Mouse (Mus musculus): ENCODE measurements at regions not wholly inside any gene's neighbourhood (a gene's known extent, or its start where the extent isn't known, plus 50 kb on each side); places are given as distances from the start of the nearest gene placed in this dataset.

GRCm38 (mm10) chr1:119364901-119365300, 57.1 kb downstream of the Inhbb start:
- Histone ChIP-seq H3K4me3 (ENCODE audit: low read depth, low read length) (no peak overlapping the region), H3K4me2 (ENCODE audit: low read depth, low read length) (no peak overlapping the region), H3K27me3 (ENCODE audit: insufficient read depth, low read length) (no peaks in the 10 kb centered on the region), H3K36me3 (replicated peaks; ENCODE audit: insufficient read depth, low read length) (no peaks in the 10 kb centered on the region), H3K9ac (replicated peaks) (no peak overlapping the region), H3K27ac (ENCODE audit: low read depth) (no peak overlapping the region), H3K4me1 (ENCODE audit: insufficient read depth) (no peaks in the 10 kb centered on the region), H3K9me3 (ENCODE audit: low read length) (no peaks in the 10 kb centered on the region)
- ATAC-seq (no peak), DNase-seq (no peak)
- no peak for TF ChIP-seq EP300 (IDR thresholded peaks at IDR 0.05; ENCODE audit: low read depth)
- TF ChIP-seq CTCF (IDR thresholded peaks at IDR 0.05; ENCODE audit: low read depth), result no peak

- no peak for DNase-seq
- no peaks in the 10 kb centered on the region for H3K9me3 ChIP-seq (ENCODE audit: low read length)
- ATAC-seq, result no peak
- 67% methylated on average over 1 of the region's 1 CpGs for WGBS (ENCODE audit: insufficient replicate concordance)
- H3K36me3 ChIP-seq (replicated peaks; ENCODE audit: insufficient read depth, low read length), result no peaks in the 10 kb centered on the region
- H3K4me1 ChIP-seq (ENCODE audit: insufficient read depth), result no peaks in the 10 kb centered on the region
- no peak overlapping the region for H3K9ac ChIP-seq (replicated peaks)
- no peak for TF ChIP-seq CTCF (IDR thresholded peaks at IDR 0.05; ENCODE audit: low read depth)
- TF ChIP-seq EP300 (IDR thresholded peaks at IDR 0.05; ENCODE audit: low read depth), result no peak
- no peak overlapping the region for H3K4me2 ChIP-seq (ENCODE audit: low read depth, low read length)
- no peaks in the 10 kb centered on the region for H3K27me3 ChIP-seq (ENCODE audit: insufficient read depth, low read length)
- H3K4me3 ChIP-seq (ENCODE audit: low read depth, low read length), result no peak overlapping the region
- H3K27ac ChIP-seq (ENCODE audit: low read depth), result no peak overlapping the region
Measured at GRCm38 (mm10) chr1:119358096-119358495, 64.0 kb downstream of the Inhbb start.

- H3K9me3 ChIP-seq (ENCODE audit: low read length), result no peaks in the 10 kb centered on the region
- H3K36me3 ChIP-seq (replicated peaks; ENCODE audit: insufficient read depth, low read length), result no peaks in the 10 kb centered on the region
- no peak overlapping the region for H3K27ac ChIP-seq (ENCODE audit: low read depth)
- TF ChIP-seq CTCF (IDR thresholded peaks at IDR 0.05; ENCODE audit: low read depth) (no peak), EP300 (IDR thresholded peaks at IDR 0.05; ENCODE audit: low read depth) (no peak)
- no peak overlapping the region for H3K4me2 ChIP-seq (ENCODE audit: low read depth, low read length)
- no peaks in the 10 kb centered on the region for H3K27me3 ChIP-seq (ENCODE audit: insufficient read depth, low read length)
- no peaks in the 10 kb centered on the region for H3K4me1 ChIP-seq (ENCODE audit: insufficient read depth)
- DNase-seq (no peak), ATAC-seq (no peak)
- H3K9ac ChIP-seq (replicated peaks), result no peak overlapping the region
- no peak overlapping the region for H3K4me3 ChIP-seq (ENCODE audit: low read depth, low read length)
- 43% methylated on average over 1 of the region's 1 CpGs for WGBS (ENCODE audit: insufficient replicate concordance)
Measured at GRCm38 (mm10) chr1:119356916-119357315, 65.1 kb downstream of the Inhbb start.

- TF ChIP-seq CTCF (IDR thresholded peaks at IDR 0.05; ENCODE audit: low read depth) (no peak), EP300 (IDR thresholded peaks at IDR 0.05; ENCODE audit: low read depth) (no peak)
- H3K27me3 ChIP-seq (ENCODE audit: insufficient read depth, low read length), result no peaks in the 10 kb centered on the region
- DNase-seq, result no peak
- H3K9me3 ChIP-seq (ENCODE audit: low read length), result no peaks in the 10 kb centered on the region
- 78% methylated on average over 5 of the region's 5 CpGs for WGBS (ENCODE audit: insufficient replicate concordance)
- no peak overlapping the region for H3K27ac ChIP-seq (ENCODE audit: low read depth)
- H3K9ac ChIP-seq (replicated peaks), result no peak overlapping the region
- ATAC-seq, result no peak
- no peak overlapping the region for H3K4me2 ChIP-seq (ENCODE audit: low read depth, low read length)
- H3K4me1 ChIP-seq (ENCODE audit: insufficient read depth), result no peaks in the 10 kb centered on the region
- H3K36me3 ChIP-seq (replicated peaks; ENCODE audit: insufficient read depth, low read length), result no peaks in the 10 kb centered on the region
- no peak overlapping the region for H3K4me3 ChIP-seq (ENCODE audit: low read depth, low read length)
Measured at GRCm38 (mm10) chr1:119355456-119355855, 66.6 kb downstream of the Inhbb start.

- H3K27me3 ChIP-seq (ENCODE audit: insufficient read depth, low read length), result no peaks in the 10 kb centered on the region
- no peak for TF ChIP-seq EP300 (IDR thresholded peaks at IDR 0.05; ENCODE audit: low read depth)
- TF ChIP-seq CTCF (IDR thresholded peaks at IDR 0.05; ENCODE audit: low read depth), result no peak
Measured at GRCm38 (mm10) chr1:119351567-119351966, 70.5 kb downstream of the Inhbb start.

GRCm38 (mm10) chr1:119350846-119351245, 71.2 kb downstream of the Inhbb start:
- H3K36me3 ChIP-seq (replicated peaks; ENCODE audit: insufficient read depth, low read length), result no peaks in the 10 kb centered on the region
- ATAC-seq (no peak), DNase-seq (no peak)
- no peaks in the 10 kb centered on the region for H3K9me3 ChIP-seq (ENCODE audit: low read length)
- no peak for TF ChIP-seq CTCF (IDR thresholded peaks at IDR 0.05; ENCODE audit: low read depth)
- no peaks in the 10 kb centered on the region for H3K4me1 ChIP-seq (ENCODE audit: insufficient read depth)
- no peak overlapping the region for H3K27ac ChIP-seq (ENCODE audit: low read depth)
- no peak overlapping the region for H3K9ac ChIP-seq (replicated peaks)
- no peak overlapping the region for H3K4me2 ChIP-seq (ENCODE audit: low read depth, low read length)
- no peaks in the 10 kb centered on the region for H3K27me3 ChIP-seq (ENCODE audit: insufficient read depth, low read length)
- 75% methylated on average over 4 of the region's 4 CpGs for WGBS (ENCODE audit: insufficient replicate concordance)
- no peak overlapping the region for H3K4me3 ChIP-seq (ENCODE audit: low read depth, low read length)

More at GRCm38 (mm10) chr1:119351567-119351966, 70.5 kb downstream of the Inhbb start:
- H3K4me2 ChIP-seq (ENCODE audit: low read depth, low read length), result no peak overlapping the region
- H3K4me3 ChIP-seq (ENCODE audit: low read depth, low read length), result no peak overlapping the region
- H3K36me3 ChIP-seq (replicated peaks; ENCODE audit: insufficient read depth, low read length), result no peaks in the 10 kb centered on the region
- no peak overlapping the region for H3K27ac ChIP-seq (ENCODE audit: low read depth)
- DNase-seq (no peak), ATAC-seq (no peak)
- no peaks in the 10 kb centered on the region for H3K4me1 ChIP-seq (ENCODE audit: insufficient read depth)
- no peak overlapping the region for H3K9ac ChIP-seq (replicated peaks)
- no peaks in the 10 kb centered on the region for H3K9me3 ChIP-seq (ENCODE audit: low read length)
- 87% methylated on average over 8 of the region's 8 CpGs for WGBS (ENCODE audit: insufficient replicate concordance)

GRCm38 (mm10) chr1:119350296-119350695, 71.8 kb downstream of the Inhbb start:
- no peak overlapping the region for H3K4me3 ChIP-seq (ENCODE audit: low read depth, low read length)
- H3K36me3 ChIP-seq (replicated peaks; ENCODE audit: insufficient read depth, low read length), result no peaks in the 10 kb centered on the region
- H3K4me2 ChIP-seq (ENCODE audit: low read depth, low read length), result no peak overlapping the region
- H3K27me3 ChIP-seq (ENCODE audit: insufficient read depth, low read length), result no peaks in the 10 kb centered on the region
- ATAC-seq, result no peak
- no peak overlapping the region for H3K27ac ChIP-seq (ENCODE audit: low read depth)
- H3K4me1 ChIP-seq (ENCODE audit: insufficient read depth), result no peaks in the 10 kb centered on the region
- H3K9ac ChIP-seq (replicated peaks), result no peak overlapping the region
- WGBS (ENCODE audit: insufficient replicate concordance), result 81% methylated on average over 7 of the region's 7 CpGs
- DNase-seq, result no peak
- H3K9me3 ChIP-seq (ENCODE audit: low read length), result no peaks in the 10 kb centered on the region
- TF ChIP-seq EP300 (IDR thresholded peaks at IDR 0.05; ENCODE audit: low read depth) (no peak), CTCF (IDR thresholded peaks at IDR 0.05; ENCODE audit: low read depth) (no peak)

Data from liver, postnatal 0 days (tissue).